Mouse (Mus musculus) monocyte, adult 5-6 weeks (primary cell): Measurements from ENCODE around the gene Ptprh. TPM values are rescaled to one million over a fixed set of nuclear protein-coding genes. Genes with fewer than 3 reads are reported as not detected.
A peak's percentile ranks its signal among the peaks of the same experiment; 100 is the strongest.
"Not testable (repeated sequence)": the region's sequence is repeated elsewhere in the genome, so short reads cannot be mapped to it uniquely, and the experiment has no call there.

Experiments
- ATAC-seq: fragments of 153-309, 156-312 bp; replicated peaks from 2 replicates; pipeline ENCODE4 v1.8.0; 2017; ENCODE audit warnings: mild to moderate bottlenecking; ENCODE audit not compliant: low TSS enrichment, insufficient number of reproducible peaks, severe bottlenecking, poor library complexity, low FRiP score
- total RNA-seq: library from RNA; stranded (forward); fragments of 200-1000, 200-491, 200-594 nt; gene quantifications from 3 replicates; pipeline ENCODE4 v1.2.3, GENCODE M21; 2017

Ptprh gene
- total RNA-seq, 1 experiment from 2014 or later = not detected

DNA sequence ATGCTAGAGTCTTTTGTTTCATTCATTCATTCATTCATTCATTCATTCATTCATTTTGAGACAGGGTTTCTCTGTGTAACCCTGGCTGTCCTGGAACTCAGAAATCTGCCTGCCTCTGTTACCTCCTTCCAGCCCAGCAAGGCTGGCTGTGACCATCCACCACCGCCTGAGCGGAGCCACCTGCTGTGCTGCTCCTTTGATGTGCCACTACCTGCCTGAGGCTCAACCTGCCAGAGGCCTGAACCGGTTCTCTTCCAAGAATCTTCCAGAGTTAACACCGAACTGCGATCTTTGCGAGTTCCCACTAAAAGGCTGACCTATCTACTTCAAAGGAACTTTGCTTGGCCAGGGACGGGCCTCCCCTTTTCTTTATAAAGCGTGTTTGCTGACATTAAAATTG, 73.7 kb downstream of the Ptprh start:
- ATAC-seq = not testable (repeated sequence)

DNA sequence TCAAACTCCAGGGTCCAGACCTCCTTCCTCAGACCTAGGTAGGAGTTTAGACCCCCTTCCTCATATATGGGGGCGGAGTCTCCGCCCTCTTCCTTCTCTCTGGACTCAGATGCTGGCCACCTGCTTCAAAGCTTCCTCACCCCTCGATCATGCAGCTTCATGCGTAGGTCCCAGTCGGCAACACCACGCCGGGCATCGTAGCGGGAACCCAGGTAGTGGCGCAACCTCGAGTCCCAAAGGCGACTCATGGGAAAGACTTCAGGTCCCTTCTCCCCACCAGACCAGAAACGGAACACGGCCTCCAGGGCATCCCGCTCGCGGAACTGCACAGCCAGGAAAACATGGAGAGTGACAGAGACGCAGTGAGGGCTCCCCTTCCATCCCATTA, 76.5 kb downstream of the Ptprh start:
- ATAC-seq = no peak

DNA sequence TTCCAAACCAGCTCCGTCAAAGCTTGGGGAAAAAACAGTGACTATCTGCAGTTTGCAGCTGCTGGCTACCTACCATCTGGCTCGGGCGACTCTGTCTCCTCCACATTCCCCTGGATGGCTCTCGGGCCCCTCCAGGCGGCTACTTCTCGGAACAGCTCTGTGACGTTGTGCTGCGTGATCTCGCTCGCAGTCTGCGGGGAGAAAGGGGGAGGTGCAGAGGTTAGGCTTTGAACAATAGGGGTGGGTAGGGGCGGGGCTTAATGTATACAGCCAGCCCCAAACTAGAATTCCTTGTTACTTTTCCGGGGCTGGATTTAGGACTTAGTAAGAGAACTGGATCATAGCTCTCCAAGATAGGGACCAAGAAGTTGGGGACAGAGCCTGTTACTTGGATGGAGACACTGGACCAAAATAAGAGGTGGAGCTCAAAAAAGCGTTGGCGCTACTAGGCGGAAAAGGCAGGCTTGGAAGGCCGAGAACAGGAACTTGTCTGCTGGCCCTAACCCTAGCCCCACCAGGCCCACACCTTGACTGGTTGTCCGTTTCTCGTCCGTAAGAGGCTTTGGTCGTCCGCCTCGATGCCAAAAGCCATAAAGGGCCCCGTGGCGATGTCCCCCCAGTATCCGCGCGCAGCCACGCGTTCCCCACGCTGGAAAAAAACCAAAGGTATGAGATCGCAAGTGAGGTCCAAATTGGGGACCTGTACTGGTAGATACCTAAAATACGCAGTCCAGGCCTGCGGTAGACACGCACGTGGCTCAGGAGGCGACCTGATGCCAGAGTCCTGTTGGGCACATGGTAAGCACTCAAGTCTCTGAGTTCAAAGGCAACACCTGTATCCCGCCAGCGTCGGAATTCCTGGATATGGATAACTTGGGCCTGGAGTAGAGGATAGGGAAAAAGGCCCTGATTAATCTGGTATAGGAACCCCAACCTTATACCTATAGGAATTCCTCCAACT, 77.2 kb downstream of the Ptprh start:
- ATAC-seq = peak; percentile 84

- ATAC-seq = peak; percentile 57; the same call in 1 of the 2 replicates
These were observed 79.5 kb downstream of the Ptprh start, which contains the start of gene Tnni3 for GRCm38 (mm10) chr7:4524212-4524922. Tnni3 (minus strand) TSS chr7:4524229.

- ATAC-seq = no peak
These were observed 80.4 kb downstream of the Ptprh start for GRCm38 (mm10) chr7:4523205-4524130.

- ATAC-seq = no peak
These were observed 81.5 kb downstream of the Ptprh start for GRCm38 (mm10) chr7:4522292-4522691.

GRCm38 (mm10) chr7:4521231-4522003, 82.4 kb downstream of the Ptprh start:
- ATAC-seq = no peak

- no peak for ATAC-seq
These were observed 85.4 kb downstream of the Ptprh start for GRCm38 (mm10) chr7:4518487-4518886.

GRCm38 (mm10) chr7:4516332-4517050, 87.3 kb downstream of the Ptprh start, which contains the start of gene Tnnt1:
Tnnt1 (minus strand) TSS chr7:4516382.
- ATAC-seq = no peak

DNA sequence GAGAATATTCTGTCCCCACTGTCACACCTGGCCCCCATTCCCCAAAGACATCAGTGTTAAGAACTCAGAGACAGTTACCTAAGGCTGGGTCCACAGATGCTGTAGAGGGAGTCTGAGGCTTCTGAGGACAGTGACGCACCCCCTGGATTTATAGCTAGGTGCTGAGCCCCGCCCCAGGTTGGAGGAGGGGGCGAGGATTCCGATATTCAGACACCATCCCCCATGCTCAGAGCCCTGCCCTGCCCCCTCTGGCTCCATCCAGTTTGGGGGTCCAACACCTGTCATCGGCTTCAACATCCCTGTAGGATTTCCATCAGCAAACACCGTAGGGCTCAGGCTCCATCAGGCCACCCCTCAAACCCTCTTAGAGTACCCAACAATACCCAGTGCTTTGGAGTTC, 88.0 kb downstream of the Ptprh start:
- no peak for ATAC-seq

- ATAC-seq = no peak
These were observed 89.8 kb downstream of the Ptprh start for GRCm38 (mm10) chr7:4513829-4514712.

- ATAC-seq = peak; percentile 60
These were observed 90.6 kb downstream of the Ptprh start for GRCm38 (mm10) chr7:4513236-4513635.

DNA sequence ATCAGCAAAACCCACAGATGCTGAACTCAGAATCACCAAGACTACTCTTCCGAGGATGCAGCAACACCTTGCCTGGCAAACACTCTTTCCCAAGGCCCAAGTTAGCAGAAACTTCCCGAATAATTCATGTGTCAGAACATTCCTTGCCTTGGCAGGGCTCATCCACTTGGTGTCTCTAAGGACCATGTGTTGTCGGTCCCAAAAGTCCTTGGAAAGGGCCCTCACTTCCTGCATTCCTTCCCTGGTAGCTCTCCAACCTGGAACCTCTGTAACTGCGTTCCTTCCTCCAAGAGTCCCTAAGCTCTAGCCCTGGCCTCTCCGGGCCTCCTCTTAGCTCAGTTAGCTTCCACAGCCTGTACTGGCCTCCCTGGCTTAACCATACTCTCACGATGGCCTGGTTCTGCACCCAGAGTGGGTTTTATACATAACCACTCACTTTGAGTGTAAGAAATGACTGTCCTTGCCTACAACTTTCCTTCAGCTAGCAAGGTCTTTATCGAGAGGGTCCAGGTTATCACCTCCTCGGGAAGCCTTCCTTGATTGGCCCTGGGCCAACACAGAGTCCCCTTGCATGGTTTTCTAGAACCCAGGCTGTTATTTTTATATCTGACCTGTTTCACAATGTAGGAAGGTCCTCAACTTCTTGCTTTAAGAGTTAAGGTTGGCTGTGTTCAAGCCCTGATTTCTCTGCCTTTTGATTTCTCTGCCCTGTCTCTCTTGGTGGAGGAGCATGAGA, 92.2 kb downstream of the Ptprh start:
- no peak for ATAC-seq

GRCm38 (mm10) chr7:4509863-4510608, 93.8 kb downstream of the Ptprh start:
- peak; percentile 78 for ATAC-seq

- no peak for ATAC-seq
These were observed 95.1 kb downstream of the Ptprh start for GRCm38 (mm10) chr7:4508739-4509116.
